Mouse (Mus musculus): ENCODE results near the gene Abcg1. TPM values are rescaled to one million over a fixed set of nuclear protein-coding genes. Genes with fewer than 3 reads are reported as not detected.
A peak's percentile ranks its signal among the peaks of the same experiment; 100 is the strongest.

Abcg1 gene
- total RNA-seq, 4 experiments from 2014 or later, result 3.7 to 6.9 (median 6.5) TPM

GRCm38 (mm10) chr17:31078581-31078980, 21.1 kb downstream of the Abcg1 start:
- no peak for DNase-seq (ENCODE audit: low spot score)

GRCm38 (mm10) chr17:31079078-31079840, 21.8 kb downstream of the Abcg1 start:
- peak; percentile 64 for DNase-seq (ENCODE audit: low spot score)

DNA sequence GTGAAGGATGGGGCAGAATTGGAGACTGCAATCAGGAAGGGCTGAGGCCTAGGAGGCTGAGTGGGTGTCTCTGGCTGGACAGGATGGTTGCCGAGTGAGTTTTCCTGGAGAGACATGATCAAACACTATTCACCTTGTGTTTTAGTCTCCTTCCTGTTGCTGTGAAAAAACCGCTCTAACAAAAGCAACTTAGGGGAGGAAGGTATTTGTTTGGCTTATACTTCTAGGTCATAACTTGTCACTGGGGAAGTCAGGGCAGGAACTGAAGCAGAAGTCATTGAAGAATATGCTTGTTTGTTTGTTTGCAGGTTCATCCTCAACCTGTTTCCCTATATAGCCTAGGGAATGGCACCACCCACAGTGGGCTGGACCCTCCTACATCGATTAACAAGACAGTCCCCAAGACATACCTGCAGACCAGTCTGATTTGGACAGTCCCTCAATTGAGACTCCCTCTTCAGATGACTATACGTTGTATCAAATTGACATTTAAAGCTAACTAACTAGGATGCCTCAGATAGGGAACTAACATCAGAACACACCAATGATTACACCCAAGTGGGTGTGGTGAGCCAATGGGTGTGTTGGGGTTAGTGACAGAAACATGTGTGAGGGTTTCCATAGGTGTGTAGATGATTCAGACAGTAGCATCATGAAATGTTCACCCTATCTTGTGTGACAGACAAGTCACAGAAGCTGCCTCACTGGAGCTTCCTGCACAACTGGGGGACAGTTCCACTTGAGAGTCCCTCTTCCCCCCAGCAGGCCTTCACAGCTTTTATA, 25.0 kb downstream of the Abcg1 start:
- no peak for DNase-seq (ENCODE audit: low spot score)

- no peak for DNase-seq (ENCODE audit: low spot score)
These were observed 28.0 kb downstream of the Abcg1 start for GRCm38 (mm10) chr17:31085519-31085918.

DNA sequence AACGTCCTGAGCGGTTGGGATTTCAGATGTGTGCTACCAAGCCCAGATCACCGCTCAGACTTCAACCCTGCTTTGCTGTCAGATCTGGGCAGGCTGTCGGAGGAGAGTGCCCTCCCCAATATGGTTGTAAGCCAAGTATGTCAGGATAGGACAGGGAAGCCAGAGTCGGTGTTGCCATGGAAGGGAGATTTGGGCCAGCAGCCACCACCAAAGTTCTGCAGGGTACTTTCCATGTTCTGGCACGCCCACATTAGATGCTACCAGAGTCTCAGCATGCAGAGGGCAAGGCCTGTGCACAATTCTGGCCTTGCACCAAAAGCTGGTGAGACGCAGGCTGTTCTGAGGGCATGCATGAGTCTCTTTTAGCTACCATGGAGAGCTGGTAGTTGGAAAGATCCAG, 28.7 kb downstream of the Abcg1 start:
- no peak for DNase-seq (ENCODE audit: low spot score)

GRCm38 (mm10) chr17:31088711-31089110, 31.2 kb downstream of the Abcg1 start:
- no peak for DNase-seq (ENCODE audit: low spot score)

DNA sequence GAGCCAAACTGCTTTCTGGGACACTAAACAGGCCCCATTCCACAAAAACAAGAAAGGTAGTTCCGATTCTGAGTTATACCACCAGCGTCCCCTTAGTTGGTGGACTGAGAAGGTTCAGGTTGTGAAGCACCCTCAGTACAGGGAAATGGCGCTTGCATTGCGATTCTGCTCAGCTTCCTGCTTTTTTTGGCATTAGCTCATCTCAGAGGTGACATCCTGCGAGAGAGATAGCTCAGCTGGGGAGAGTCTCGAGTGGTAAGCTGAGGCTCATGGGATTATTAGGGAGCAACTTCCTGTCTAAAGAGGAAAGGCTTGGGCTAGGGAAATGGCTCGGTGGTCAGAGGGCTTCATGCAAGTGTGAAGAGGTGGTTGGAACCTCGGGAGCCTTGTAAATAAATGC, 32.4 kb downstream of the Abcg1 start:
- no peak for DNase-seq (ENCODE audit: low spot score)

- DNase-seq (ENCODE audit: low spot score), result no peak
These were observed 33.7 kb downstream of the Abcg1 start for GRCm38 (mm10) chr17:31091023-31091735.

DNA sequence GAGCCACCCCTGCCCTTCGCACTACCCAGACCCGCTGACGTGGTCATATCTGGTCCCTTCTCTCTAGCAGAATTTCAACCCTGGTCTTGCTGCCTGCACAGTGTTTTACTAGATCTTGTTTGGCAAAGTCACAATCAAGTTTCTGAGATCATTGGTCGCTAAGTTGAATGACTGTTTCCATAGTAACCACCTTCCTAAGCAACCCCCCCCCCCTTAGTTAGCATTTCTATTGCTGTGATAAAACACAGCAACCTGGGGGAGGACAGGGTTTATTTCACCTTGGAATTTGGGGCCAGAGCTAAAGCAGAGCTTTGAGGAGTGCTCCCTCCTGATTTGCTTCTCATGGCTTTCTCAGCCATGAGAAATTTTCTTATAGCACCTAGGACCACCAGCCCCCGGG, 37.3 kb downstream of the Abcg1 start:
- DNase-seq (ENCODE audit: low spot score), result no peak

- no peak for DNase-seq (ENCODE audit: low spot score)
These were observed 38.1 kb downstream of the Abcg1 start for GRCm38 (mm10) chr17:31095570-31095969.

GRCm38 (mm10) chr17:31096893-31097292, 39.4 kb downstream of the Abcg1 start:
- DNase-seq (ENCODE audit: low spot score), result no peak

GRCm38 (mm10) chr17:31098788-31099187, 41.3 kb downstream of the Abcg1 start:
- no peak for DNase-seq (ENCODE audit: low spot score)

DNA sequence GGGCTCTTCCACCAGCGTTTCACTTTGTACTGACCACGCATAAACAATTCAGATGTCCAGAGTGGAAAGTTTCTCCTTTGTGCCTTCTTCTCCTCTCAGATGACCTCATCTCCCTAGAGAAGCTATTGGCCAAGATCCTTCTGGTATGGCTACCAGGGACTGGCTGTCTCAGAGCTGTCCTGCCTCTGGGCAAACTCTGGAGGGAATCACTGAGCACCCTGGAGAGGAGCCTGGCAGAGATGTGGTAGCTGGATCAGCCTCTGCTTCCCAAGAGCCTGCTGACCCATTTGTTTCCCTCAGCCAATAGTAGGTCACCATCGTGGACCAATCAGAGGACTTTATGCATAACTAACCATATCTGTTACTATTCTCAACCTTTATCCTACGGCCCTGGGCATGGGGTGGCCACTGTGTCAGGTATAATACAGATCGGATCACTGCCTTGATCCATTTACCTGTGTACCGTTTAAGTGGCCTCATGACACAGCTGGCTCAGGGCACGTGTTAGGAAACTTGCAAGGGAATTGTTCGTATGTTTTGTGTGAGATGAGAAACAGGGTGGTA, 45.6 kb downstream of the Abcg1 start:
- no peak for DNase-seq (ENCODE audit: low spot score)

- DNase-seq (ENCODE audit: low spot score), result no peak
These were observed 46.3 kb downstream of the Abcg1 start for GRCm38 (mm10) chr17:31103823-31104222.

DNA sequence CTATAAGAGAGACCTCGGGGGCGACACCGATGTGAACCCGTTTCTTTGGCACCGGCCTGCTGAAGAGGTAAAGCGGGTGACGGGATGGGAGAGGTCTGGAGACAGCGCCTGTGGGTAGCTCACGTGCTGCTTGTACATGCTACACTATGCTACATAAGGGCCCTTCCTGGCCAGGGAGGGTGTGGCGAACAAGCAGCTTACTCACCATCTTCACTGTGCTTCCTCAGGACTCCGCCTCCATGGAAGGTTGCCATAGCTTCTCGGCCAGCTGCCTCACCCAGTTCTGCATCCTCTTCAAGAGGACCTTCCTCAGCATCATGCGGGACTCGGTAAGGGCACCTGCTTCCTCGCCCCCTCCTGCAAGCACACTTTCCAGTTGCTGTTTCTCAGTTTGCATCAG, 50.9 kb downstream of the Abcg1 start:
- no peak for DNase-seq (ENCODE audit: low spot score)

DNA sequence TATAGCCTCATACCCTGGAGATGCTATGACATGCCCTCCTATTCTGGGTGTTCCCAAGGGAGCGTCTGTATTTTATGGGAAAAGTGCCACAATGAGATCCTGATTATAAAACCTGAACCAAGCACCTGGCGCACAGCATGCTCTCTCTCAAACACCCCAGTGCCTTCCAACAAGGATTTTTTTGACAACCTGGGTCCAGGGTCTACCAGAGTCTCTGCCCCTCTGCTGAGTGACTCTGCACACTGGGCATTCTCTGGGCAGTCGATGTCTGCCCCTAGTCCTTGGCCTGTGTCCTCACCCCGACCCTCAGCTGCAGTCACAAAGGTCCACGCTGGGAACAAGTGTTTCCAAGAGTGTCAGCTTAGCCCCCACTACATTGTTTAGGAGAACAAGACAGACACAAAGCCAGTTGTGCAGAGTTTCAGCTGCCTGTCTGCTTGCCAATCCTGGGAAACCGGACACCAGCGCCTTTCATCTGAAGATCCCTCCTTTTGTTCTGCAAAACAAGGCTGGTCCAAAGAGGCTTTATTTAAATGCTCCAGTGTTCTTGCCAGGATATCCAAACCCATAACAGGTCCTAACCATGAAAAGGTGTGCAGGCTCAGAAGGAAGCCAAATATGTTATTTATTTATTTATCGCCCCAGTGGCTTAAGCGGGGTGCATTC, 55.8 kb downstream of the Abcg1 start:
- DNase-seq (ENCODE audit: low spot score), result no peak

DNA sequence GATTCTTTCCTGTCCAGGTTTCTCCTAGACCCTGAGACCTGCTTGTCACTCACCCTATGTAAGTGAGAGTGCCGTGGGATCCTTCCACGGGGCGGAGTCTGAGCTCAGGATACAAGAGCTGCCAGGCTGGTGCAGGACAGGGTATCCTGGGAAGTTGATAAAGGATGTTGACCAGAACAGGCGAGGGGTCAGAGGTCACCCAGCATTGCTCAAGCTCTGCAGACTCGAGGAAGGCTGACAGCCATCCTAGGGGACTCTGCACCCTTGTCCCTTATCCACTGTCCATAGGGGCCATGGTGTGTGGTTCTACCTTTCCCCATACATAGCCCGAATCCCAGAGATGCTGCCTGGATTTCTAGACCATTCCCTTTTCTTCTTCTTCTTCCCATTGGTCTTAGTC, 58.6 kb downstream of the Abcg1 start:
- no peak for DNase-seq (ENCODE audit: low spot score)

DNA sequence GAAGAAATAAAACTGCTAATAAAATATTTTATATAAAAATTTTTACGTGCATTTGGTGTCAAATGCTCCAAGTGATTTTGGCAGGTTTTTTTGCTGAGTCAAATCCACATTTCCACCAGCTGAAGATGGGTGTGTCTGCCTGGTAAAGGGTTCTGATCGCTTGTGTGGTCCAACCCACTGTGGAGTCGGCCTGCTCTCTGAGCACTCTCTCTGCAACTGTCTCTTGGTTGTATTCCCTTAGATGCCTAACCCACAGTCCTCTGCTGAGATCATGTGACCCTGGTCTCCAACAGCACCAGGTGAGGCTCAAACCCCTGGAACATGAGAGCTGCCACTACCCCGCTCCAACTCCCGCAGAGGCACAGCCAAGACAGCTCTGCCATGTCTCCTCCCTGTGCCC, 60.5 kb downstream of the Abcg1 start:
- no peak for DNase-seq (ENCODE audit: low spot score)

DNA sequence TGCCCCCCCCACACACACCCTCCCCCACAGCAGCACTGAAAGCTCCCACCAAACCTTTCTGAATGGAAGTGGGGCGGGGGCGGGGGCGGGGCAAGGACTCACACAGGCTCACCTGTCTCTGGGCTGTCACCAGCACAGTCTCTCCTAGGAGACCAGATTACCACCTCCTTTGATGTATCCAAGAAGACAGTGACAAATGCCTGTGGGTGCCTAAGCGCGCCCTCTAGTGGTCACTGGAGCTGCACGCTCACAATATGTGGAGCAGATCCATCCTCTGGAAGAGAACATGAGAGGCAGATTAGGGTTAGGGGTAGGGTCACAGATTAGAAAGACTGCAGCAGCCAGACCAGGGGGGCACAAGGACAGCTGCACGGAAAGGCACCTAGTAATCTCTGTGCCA, 62.0 kb downstream of the Abcg1 start:
- DNase-seq (ENCODE audit: low spot score), result peak; percentile 72

DNA sequence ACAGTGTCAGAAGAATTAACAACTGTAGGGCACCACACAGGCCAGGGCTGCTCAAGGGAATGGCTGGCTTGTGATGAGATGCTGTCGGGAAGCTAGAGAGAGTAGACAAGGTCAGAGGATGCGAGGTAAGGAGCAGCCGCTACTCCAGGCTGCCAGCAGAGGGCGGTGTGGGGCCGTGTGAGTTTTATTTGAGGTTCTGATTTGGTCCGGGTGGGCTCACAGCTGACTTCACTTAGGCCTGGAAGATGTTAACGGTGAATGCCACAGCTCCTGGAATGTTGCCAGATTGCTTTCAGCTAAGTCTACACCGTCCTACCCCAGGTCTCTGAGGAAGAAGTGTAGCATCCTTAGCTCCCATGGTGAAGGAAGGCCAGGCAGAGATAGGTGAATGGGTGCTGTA, 64.5 kb downstream of the Abcg1 start:
- DNase-seq (ENCODE audit: low spot score), result peak; percentile 12

- DNase-seq (ENCODE audit: low spot score), result no peak
These were observed 68.2 kb downstream of the Abcg1 start for GRCm38 (mm10) chr17:31125548-31126266.

All from heart, adult 8-10 months (tissue).